Mouse (Mus musculus): ENCODE data around the gene Gpr61.

Gpr61 gene

DNA sequence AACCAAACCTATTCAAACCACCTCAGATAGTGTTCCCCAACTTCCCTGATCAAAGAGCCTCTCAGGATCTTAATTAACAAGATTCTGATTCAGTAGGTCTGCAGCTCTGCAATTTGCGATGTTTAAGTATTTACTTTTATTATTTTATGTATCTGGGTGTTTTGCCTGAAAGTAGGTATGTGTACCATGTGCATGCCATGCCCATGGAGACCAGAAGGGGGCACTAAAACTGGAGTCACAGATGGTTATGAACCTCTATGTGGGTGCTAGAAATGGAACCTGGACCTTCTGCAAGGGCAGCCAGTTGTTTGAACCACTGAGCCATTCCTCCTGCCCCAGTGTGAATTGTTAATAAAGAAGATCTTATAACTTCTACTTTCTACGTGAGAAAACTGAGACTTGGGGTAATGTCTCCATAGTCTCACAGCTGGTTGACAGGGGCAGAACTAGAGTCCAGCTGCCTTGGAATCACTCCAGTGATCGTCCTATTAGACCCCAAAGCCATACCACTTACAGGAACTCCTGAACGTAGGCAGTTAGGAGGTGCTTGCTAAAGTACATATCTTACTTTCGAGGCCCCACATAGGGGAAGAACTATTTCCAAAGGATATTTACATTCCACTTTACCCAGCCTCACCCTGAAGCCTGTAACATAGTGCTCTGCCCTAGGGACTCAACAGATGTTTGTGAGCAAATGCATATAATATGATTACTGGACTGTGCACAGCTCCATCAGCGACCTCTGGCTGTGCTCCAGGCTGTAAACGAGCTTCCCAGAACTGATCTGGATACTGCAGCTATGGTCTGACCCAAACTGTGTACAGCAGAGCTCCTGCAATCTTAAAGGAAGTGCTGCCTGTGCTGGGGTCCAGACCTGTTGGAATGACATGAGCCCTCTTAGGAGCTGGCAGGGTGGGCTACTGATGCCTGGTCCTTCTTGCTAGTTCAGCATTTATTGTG lies 24.4 kb upstream of the Gpr61 start:
- peak; percentile 82 for DNase-seq (ENCODE audit: low read depth)

- DNase-seq (ENCODE audit: low read depth): peak; percentile 76
Observed at GRCm38 (mm10) chr3:108174672-108175531, 20.2 kb upstream of the Gpr61 start.

GRCm38 (mm10) chr3:108169199-108169598 lies 14.5 kb upstream of the Gpr61 start:
- no peak for DNase-seq (ENCODE audit: low read depth)

DNA sequence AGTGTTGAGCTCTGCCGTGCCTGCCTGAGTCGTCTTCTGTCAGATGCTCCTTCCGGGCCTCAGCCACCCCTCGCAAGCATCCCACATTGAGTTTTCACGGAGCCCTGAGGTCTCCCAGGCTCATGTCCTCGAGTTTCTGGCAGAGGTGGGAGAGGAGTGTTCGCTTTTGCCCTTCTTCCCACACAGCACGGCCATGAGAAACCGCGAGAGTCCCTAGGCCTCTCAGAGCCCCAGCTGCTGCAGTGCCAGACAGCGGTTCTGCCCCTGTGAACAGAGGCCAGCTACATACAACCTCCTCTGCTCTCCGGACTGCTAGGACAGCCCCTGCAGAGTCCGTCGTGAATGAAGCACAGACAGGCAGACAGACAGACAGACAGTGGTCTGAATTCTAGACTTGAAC lies 12.8 kb upstream of the Gpr61 start:
- peak; percentile 31 for DNase-seq (ENCODE audit: low read depth)

DNA sequence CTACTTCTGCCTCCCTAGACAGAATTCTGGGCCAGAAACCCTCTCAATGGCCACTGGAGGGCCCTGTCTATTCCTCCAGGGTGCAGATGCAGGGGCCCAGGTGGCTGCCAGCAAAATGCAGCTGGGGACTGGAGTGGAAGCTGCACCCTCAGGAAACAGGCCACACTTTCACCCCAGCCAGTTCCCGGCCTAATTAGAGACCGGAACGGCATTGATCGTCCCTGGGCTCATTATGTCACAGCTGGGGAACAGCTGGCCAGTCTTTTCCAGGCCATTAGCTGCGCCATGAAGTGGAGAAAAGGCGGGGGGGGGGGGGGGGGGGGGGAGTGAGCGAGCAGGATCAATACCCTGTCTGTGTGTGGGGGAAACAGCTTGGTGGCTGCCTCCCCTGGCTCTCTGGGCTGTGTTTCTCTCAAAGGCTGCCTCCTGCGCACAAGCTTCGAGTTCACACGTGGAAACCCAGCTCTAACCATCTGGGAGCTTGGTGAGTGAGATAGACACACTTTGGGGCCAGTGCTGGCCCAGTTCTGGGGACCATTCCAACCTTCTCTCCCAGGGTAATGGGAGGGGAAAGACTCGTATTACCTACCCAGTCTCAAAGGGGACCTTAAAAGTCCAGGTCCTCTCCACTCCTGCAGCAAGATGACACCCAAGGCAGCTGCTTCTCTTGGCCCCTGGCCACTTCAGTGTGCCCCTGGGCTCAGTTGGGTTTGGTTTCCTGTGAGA lies 12.0 kb upstream of the Gpr61 start:
- DNase-seq (ENCODE audit: low read depth): peak; percentile 62

GRCm38 (mm10) chr3:108165532-108166315 lies 11.0 kb upstream of the Gpr61 start:
- DNase-seq (ENCODE audit: low read depth): peak; percentile 28

DNA sequence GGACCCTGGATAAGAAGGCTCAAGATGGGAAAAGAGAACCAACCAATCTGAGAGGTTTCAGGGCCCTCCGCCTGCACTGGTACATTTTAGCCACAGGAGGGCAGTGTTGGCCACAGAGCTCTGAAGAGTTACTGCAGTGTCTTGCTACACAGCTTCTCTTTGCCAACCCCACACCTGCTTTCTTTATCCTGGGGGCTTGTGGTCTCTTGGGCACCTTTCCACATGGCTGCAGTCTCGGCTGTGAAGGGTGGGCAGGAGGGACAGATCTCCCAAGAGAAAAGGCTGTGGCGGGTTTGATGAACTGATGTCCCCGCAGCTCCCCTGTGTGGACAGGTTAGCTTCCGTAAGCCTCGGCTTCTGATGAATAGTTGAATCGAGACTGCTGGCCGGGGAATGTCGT lies 10.1 kb upstream of the Gpr61 start:
- peak; percentile 89 for DNase-seq (ENCODE audit: low read depth)

DNA sequence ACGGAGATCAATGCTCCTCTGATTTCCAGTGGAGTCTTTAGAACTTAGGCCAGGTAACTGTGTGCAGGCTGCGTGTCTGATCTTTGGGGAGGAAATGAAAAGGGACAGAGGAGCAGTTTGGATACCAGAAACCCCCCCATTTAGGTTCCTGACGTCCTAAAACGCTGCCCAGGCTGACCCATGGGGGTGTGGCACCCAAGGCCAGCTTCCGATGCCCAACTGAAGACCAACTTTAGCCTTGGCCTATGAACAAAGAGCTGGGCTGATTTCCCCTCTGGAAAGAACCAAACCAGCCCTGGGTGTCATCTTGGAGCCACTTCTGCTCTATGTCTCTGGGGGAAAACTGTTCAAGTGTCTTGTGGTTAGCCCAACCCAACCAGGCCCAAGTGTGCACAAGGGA lies 9.4 kb upstream of the Gpr61 start:
- DNase-seq (ENCODE audit: low read depth): no peak

DNA sequence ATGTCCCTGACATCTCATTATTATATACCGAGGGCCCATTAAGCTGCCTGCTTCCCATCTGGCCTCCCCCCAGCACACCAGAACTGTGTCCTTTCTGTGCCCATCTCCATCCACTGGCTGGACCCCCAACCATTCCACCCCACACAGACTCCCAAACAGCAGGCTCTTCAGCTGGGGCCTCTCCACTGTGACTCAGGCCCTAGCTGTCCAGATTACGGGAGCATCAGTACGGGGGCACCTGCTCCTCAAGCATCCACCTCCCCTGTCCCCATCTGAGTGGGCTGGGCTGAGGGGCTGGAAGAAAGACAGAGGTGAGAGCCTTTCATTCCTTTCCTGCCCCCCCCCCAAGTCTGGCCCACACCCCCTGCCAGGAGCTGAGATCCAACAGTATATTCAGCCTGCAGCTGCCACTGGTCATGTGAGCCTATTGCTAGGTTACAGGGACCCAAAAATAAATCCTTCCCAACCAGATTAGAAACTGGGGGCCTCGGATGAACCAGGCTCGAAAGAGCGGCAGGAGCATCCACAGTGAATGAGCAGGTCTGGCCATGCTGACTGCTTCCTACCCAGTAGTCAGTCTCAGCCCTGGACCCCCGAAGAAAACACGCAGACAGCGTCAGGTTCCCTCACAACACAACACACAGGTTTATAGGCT lies 3.8 kb upstream of the Gpr61 start:
- DNase-seq (ENCODE audit: low read depth): no peak

- DNase-seq (ENCODE audit: low read depth): no peak
Observed at GRCm38 (mm10) chr3:108152290-108152689, 2.4 kb downstream of the Gpr61 start.

GRCm38 (mm10) chr3:108147386-108148235 lies 7.1 kb downstream of the Gpr61 start:
- DNase-seq (ENCODE audit: low read depth): peak; percentile 96

- no peak for DNase-seq (ENCODE audit: low read depth)
Observed at GRCm38 (mm10) chr3:108146671-108147070, 8.0 kb downstream of the Gpr61 start.

DNA sequence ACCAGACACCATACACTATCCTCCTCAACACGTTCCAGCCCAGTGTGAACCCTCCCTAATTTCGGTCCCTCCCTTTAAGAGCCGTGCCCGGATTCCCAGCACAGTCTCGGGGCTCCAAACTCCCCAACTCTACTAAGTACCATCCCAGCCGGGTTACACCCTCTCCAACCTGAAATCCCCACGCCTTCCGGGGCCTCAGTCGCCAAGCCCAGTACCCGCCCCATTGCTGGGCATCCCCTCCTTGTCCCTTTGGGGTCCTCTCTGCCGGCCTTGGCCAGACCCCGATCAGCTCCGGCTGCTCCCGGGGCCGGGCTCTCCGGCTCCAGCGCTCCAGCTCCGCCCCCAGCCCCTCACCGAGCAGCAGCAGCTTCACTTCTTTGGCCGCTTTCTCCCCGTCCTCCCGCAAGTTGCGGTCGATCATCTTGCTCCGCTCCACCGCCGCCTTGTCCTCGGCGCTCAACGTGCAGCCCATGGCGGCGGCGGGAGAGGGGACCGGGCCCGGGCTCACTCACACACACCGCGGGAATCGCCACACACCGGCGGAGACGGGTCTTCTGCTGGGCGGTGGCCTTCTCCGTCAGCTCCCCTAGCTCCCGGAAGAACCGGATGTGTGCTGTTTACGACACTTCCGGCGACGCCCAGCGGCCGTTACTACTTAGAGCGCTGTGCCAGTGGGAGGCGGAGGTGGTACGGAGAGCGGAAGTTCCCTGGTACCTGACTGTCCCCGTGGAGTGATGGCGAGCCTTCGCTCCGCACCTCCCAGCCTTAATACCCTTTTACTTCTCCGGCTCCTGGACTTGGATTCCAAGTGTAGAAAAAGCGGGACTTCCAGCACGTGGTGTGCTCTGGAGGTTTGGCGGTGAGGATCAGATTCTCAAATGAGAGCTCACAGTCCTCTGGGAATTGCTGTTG lies 8.9 kb downstream of the Gpr61 start, which contains the start of gene Gnai3:
TSS of gene Gnai3 (minus strand) at position 613 of the 912 bp plus-strand sequence.
- DNase-seq (ENCODE audit: low read depth): peak; percentile 93

- no peak for DNase-seq (ENCODE audit: low read depth)
Observed at GRCm38 (mm10) chr3:108140786-108141185, 13.9 kb downstream of the Gpr61 start.

- no peak for DNase-seq (ENCODE audit: low read depth)
Observed at GRCm38 (mm10) chr3:108139113-108139512, 15.6 kb downstream of the Gpr61 start.

DNA sequence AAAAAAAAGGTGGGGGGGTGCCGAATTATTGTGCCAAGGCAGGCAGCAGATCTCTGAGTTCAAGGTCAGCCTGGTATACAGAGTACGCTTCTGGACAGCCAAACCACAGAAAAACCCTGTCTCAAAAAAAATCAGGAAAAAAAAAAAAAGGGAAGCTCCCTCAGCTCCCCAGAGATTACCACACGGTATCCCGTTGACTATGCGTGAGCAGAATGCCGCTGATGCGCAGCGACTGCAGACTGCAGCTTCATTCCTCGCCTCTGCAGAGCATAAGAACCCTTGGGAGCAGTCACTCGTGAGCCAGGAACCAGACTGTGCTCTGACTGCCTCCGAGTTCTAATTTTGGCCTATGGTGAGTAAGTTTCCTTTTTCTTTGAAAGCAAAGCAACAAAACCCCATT lies 20.0 kb downstream of the Gpr61 start:
- no peak for DNase-seq (ENCODE audit: low read depth)

DNA sequence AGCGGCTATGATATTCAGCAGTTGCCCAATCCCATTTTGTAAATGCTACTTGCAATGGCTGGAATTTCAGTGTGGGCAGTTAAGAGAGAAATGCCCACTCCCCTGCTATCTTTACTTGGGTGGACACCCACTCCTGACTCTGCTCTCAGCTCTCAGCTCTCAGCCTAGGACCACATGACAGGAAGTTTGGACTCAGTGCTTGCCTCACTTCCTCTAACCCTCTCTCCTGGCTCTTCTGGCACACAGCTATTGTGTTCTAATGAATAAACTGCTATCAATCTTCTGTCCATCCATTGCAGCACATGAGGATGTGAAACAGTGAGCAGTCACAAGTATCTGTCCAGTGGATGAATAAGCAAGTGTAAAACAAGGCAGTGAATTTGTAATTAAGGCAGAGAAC lies 22.2 kb downstream of the Gpr61 start:
- DNase-seq (ENCODE audit: low read depth): no peak

- DNase-seq (ENCODE audit: low read depth): no peak
Observed at GRCm38 (mm10) chr3:108131821-108132220, 22.9 kb downstream of the Gpr61 start.

DNA sequence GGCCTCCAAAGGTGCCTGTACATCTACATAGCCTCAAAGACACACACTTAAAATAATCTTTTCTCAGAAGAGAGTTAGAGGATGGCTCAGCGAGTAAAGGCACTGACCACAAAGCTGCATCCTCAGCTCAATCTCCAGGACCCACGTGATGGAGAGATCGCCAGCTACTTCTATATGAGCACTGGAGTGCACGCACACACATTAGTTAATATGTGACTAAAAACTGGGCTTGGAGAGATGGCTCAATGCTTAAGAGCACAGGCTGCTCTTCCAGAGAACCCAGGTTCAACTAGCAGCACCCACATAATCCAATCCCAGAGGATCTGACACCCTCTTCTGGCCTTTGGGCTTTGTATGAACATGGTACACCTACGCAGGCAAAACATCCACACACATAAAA lies 23.5 kb downstream of the Gpr61 start:
- DNase-seq (ENCODE audit: low read depth): no peak

Data from NIH3T3 (cell line).